Mouse (Mus musculus): ENCODE results near the gene Eif1ad.
"Not testable (repeated sequence)": the region's sequence is repeated elsewhere in the genome, so short reads cannot be mapped to it uniquely, and the experiment has no call there.

Eif1ad gene

DNA sequence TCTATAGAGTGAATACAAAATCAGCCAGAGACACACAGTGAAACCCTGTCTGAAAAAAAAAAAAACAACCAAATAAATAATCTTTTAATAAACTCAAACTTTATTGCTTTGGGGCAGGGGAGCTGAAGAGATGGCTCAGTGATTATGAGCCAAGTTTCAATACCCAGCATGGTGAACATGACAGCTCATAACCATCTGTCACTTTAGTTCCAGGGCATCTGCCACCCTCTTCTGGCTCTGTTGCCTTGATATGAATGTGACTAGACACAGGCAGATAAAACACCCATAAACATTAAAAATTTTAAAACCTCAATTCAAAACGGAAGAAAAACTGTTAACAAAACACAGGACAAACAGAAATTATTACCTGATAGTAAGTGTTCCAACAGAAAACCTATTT lies 10.9 kb downstream of the Eif1ad start:
- in situ Hi-C loops (cut with MboI) = no loop called here

GRCm38 (mm10) chr19:5383326-5383725 lies 16.8 kb downstream of the Eif1ad start:
- in situ Hi-C loops (cut with MboI) = no loop called here

DNA sequence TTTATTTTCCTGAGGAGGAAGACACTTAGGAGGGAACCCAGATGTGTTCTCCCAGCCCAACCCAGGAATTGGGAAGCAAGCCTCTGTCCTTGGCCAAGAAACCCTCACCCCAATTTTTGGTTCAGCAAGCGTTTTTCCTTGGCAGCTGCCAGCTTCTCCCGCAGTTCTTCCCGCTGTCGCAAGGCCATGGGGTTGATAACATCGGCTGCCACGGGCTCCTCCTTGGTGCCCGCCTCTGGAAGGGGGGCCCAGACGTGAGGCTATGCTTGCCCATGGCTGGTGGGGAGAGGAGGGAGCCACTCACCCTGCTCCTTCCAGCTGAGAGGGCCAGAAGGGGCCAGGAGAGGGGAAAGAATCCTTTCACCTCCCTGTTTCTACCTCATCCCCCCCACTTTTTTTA lies 18.2 kb downstream of the Eif1ad start:
- in situ Hi-C loops (cut with MboI) = no loop called here

GRCm38 (mm10) chr19:5388011-5388441 lies 21.5 kb downstream of the Eif1ad start:
- in situ Hi-C loops (cut with MboI) = no loop called here

- in situ Hi-C loops (cut with MboI) = no loop called here
Measured at GRCm38 (mm10) chr19:5388588-5389242, 22.2 kb downstream of the Eif1ad start, which contains the start of gene Sart1. Gene Sart1, minus strand, starts transcription at chr19:5388703.

GRCm38 (mm10) chr19:5389647-5390046 lies 23.1 kb downstream of the Eif1ad start:
- in situ Hi-C loops (cut with MboI) = no loop called here

- in situ Hi-C loops (cut with MboI) = no loop called here
Measured at GRCm38 (mm10) chr19:5390416-5390815, 23.9 kb downstream of the Eif1ad start.

GRCm38 (mm10) chr19:5392892-5393291 lies 26.4 kb downstream of the Eif1ad start:
- in situ Hi-C loops (cut with MboI) = no loop called here

GRCm38 (mm10) chr19:5394168-5394567 lies 27.6 kb downstream of the Eif1ad start:
- in situ Hi-C loops (cut with MboI) = no loop called here

GRCm38 (mm10) chr19:5395371-5395770 lies 28.8 kb downstream of the Eif1ad start:
- in situ Hi-C loops (cut with MboI) = no loop called here

- in situ Hi-C loops (cut with MboI) = not testable (repeated sequence)
Measured at GRCm38 (mm10) chr19:5401073-5401472, 34.5 kb downstream of the Eif1ad start.

GRCm38 (mm10) chr19:5402293-5402692 lies 35.8 kb downstream of the Eif1ad start, which contains the start of gene Tsga10ip:
Gene Tsga10ip, minus strand, starts transcription at chr19:5402526.
- in situ Hi-C loops (cut with MboI) = no loop called here

- in situ Hi-C loops (cut with MboI) = no loop called here
Measured at GRCm38 (mm10) chr19:5405924-5406323, 39.4 kb downstream of the Eif1ad start.

- in situ Hi-C loops (cut with MboI) = not testable (repeated sequence)
Measured at GRCm38 (mm10) chr19:5406531-5407126, 40.1 kb downstream of the Eif1ad start.

DNA sequence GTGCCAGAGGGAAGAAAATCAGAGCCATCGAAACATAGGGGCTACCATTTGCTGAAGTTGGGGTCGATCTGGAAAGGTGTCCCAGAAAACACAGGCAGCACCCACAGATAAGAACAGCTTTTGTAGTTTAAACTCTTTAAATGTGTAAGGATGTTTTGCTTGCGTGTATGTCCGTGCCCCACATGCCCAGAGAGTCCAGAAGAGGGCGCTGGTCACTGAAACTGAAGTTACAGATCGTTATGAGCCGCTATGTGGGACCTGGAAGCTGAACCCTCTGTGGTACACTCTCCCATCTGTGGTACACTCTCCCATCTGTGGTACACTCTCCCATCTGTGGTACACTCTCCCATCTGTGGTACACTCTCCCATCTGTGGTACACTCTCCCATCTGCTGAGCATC lies 40.6 kb downstream of the Eif1ad start:
- in situ Hi-C loops (cut with MboI) = no loop called here

- in situ Hi-C loops (cut with MboI) = no loop called here
Measured at GRCm38 (mm10) chr19:5408057-5409001, 41.8 kb downstream of the Eif1ad start.

- in situ Hi-C loops (cut with MboI) = no loop called here
Measured at GRCm38 (mm10) chr19:5409068-5409467, 42.5 kb downstream of the Eif1ad start.

- in situ Hi-C loops (cut with MboI) = no loop called here
Measured at GRCm38 (mm10) chr19:5410641-5411040, 44.1 kb downstream of the Eif1ad start.

- in situ Hi-C loops (cut with MboI) = no loop called here
Measured at GRCm38 (mm10) chr19:5411961-5412360, 45.4 kb downstream of the Eif1ad start.

- in situ Hi-C loops (cut with MboI) = no loop called here
Measured at GRCm38 (mm10) chr19:5413840-5414239, 47.3 kb downstream of the Eif1ad start.

DNA sequence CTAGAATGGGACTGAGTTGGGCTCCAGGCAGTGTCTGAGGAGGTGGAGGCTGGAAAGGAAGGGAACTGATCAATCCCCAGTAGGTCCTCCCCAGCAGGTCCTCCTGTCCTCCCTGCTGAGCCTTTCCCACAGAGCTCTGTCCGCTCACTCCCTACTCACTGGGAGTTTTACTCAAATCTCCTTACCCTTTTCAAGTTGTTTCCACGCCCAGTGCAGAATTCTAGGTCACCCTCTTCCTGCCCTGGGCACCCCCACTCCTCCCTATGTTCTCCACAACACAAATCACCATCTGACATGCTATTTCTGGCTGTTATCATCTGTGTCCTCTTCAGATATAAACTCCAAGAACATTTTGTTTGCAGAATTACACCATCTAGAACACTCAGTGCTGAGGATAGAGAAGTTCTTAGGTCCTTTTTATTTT lies 48.0 kb downstream of the Eif1ad start:
- in situ Hi-C loops (cut with MboI) = no loop called here

DNA sequence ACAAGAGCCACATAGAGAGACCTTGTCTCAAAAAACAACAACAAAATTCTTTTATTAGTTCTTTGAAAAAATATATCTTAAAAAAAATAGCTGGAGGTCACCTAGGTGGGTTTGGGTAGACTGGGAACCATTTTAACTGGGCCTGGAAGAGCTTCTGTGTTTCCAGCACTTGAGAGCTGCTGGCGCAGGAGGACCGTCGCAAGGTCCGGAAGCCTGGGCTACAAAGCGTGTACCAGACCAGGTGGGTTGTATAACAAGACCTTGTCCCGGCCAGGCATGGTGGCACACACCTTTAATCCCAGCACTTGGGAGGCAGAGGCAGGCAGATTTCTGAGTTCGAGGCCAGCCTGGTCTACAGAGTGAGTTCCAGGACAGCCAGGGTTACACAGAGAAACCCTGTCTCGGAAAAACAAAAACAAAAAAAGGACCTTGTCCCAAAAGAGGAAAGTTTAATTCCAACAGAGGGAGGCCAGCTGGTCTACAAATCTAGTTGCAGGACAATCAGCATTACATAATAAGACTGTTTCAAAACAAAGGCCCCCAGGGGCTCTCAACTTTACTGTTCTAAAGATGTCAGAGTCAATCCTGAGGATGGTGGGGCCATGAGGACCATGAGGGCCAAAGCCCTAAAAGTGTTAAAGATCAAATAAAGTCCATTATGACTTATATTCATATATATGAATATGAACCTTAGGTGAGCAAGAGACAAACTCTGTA lies 52.4 kb downstream of the Eif1ad start:
- in situ Hi-C loops (cut with MboI) = no loop called here

All from mature B cell (primary cell).